Mouse (Mus musculus): Measurements from ENCODE around the gene Lysmd1. TPM values are rescaled to one million over a fixed set of nuclear protein-coding genes. Genes with fewer than 3 reads are reported as not detected.
"Not testable (repeated sequence)": the region's sequence is repeated elsewhere in the genome, so short reads cannot be mapped to it uniquely, and the experiment has no call there.

Gene Lysmd1
- total RNA-seq (2021): 1 to 10 TPM; 9.2 to 9.8 TPM
- long read RNA-seq, experiment 1, transcript Lysmd1-201 (3 exons, 2,394 nt): major isoform, 9 of 16 reads
- long read RNA-seq, experiment 1, partial matches to known transcripts: 7 of 16 reads
- long read RNA-seq, experiment 1, other reads (novel, unspliced or antisense): 0 of 16 reads
- long read RNA-seq, experiment 2, transcript Lysmd1-201 (3 exons, 2,394 nt): major isoform, 6 of 7 reads
- long read RNA-seq, experiment 2, partial matches to known transcripts: 0 of 7 reads
- long read RNA-seq, experiment 2, other reads (novel, unspliced or antisense): 1 of 7 reads

DNA sequence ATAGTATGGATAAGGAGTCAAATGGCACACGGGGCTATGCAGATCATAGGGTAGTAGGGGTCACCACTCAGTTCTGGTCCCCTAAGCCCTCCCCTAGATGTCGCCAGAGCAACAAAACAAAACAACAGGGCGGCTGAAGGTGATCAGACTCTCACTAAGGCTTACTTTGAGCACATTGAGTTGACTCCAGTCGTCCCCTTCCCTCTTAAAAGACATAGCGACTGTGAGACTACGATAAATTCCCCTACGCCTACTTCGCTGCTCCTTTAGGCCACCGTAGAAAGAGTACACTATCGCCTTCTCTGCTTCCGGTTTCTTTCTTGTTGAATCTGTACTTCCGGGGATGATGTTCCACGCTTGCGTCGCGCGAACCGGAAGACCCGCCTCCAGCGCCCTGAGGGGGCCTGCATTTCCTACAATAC, at the start of gene Lysmd1, which contains the start of gene Scnm1:
Lysmd1 (plus strand) TSS at position 409 of the 422 bp plus-strand sequence.
Scnm1 (minus strand) TSS at position 332 of the 422 bp plus-strand sequence.
- peak; percentile 91 for DNase-seq

DNA sequence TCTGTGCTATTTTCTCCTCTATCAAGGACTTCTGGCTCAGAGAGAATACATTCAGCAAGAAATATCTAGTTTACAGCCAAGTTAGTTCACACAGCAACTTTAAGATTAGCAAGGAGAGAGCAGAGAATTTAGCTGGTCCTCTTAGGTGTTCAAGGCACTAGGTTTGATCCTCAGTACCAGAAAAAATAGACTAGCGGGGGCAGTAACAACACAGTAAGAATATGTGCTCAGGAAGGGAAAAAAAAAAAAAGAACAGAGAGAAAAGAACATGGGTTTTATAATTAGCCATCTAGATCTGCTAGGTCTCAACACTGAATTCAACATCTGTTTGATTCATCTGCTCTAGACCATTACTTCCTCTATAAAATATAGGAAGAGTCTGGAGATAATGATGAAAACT, 45.8 kb upstream of the Lysmd1 start:
- no peak for DNase-seq

DNA sequence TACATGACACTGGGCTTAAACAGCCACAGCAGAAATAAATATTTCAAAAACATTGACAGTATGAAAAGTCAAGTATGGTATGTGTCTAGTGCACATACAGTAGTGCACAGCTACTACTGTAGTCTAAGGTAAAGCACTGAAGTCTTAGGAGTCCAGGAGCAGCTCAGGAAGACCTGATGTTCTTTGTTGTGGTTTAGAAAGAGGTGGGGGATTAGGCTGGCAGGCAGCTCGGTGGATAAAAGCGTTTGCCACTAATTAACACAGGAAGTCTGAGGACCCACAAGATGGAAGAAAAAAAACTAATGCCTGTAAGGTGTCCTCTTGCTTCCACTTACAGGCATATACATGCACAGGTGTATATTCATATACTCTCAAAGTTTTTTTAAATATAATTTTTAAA, 33.0 kb upstream of the Lysmd1 start:
- DNase-seq: no peak

DNA sequence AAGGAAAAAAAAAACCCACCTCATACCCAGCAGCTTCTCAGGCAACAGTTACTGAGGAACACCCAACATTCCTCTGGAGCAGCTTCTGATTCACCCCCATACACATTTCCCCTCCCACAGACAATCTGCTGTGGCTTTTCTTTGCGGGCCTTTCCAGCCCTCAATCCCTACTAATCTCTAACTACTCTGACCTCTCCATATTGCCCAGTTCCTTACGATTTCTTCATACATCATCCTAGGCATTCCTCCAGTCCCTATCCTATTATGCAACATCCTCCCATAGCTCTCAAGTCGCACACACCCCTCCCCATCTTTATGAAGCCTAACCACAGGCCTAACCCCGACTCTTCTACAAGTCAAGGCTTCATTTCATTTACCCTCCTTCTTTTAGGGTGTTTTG, 28.8 kb upstream of the Lysmd1 start:
- no peak for DNase-seq

DNA sequence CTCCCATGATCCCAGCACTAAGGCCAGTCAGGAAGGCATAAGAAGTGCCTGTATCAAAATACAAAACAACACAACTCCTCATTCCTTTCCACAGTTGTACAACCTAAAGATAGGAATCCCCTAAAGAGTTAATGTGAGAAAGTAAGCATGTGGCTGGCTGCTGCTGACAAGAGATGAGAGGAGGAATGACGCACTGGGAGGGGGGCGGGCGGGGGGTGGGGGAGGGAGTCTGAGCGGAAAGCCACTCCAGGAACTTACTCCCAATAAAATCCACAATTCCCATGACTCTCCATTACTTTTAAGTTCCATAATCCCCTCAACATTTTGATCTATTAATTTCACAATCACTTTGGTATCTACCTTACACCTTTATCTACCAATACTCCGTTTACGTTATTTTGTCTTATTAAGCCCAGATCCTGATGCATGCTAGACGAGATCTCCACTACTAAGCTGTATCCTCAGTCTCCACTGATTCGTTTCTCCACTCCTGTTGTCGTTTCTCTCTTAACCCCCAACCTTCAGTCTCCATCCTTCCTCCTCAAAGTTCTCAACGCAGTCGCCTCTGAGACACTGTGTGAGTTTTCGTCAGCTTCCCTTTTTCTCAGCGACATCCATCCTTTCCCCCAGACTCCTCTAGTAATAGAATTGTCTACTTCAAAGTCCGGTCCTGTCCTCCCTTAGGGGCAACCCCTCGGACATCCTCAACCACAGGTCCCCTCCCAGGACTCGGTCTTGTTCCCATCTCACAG, 28.1 kb upstream of the Lysmd1 start:
- no peak for DNase-seq

DNA sequence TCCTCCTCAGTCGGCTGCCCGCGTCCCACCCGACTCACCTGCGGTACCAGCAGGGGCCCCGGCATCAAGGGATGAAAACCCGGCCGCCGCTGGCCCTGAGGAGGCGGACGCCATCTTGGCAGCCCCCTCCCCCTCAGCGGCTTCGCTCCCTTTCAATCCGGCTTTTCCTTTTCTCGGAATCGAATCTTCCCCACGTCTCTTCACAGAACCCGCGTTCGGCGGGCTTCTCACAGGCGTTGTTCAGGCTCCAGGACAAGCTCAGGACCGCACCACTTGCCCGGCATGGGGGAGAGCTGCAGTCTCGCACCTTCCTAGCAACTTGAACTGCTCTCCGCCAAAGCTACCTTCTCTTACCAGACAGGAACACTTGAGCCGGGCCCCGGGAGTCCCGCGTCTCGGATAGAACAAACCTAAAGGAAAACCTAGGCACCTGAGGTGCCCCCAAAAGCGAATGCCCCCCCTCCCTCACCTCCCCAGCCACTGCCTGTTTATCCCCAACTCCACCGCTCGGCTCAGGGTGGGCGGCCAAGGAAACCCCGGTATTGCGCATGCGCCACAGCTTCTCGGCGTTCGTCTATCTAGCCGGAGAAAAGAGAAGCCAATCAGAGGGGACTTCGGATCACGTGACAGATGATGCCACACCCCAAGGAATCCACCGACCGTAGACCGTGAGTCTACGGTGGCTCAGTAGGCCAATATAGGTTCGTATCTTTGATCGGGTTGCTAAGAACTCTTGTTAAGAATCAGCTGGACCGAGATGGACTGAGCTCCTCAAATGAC, 27.4 kb upstream of the Lysmd1 start, which contains the start of gene Pip5k1a:
Pip5k1a (minus strand) TSS at position 593 of the 780 bp plus-strand sequence.
- DNase-seq: peak; percentile 96

DNA sequence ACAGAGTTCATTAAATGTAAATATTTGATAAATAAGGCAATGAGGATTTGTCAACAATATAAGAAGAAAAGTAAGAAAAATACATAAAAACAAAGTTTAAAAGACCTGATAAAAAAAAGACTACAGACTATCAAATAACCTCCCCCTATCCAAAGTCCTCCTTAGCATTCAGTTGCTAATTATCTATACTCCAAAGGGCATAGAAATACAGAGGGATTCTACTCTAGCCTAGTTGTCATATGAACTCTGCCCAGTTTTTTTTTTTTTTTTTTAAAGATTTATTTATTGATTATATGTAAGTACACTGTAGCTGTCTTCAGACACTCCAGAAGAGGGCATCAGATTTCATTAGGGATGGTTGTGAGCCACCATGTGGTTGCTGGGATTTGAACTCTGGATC, 26.6 kb upstream of the Lysmd1 start:
- not testable (repeated sequence) for DNase-seq

DNA sequence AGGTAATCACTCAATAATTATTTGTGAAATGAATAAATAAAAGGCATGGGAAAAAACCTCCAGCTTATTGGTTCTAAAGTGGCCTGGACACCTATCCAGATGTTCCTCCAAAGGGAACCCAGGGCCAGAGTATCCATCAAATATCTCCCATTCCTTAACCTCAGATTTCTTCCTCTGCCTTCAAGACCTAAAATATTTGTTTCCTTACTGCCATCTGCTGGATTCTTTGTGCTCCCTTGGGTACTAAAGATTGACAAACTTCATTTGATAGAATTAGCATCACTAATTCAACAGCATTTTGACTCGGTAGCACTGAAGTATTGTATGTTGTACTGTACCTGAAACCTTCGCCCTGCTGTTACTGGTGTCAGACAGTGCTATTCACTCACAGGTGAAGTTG, 26.0 kb upstream of the Lysmd1 start:
- no peak for DNase-seq

DNA sequence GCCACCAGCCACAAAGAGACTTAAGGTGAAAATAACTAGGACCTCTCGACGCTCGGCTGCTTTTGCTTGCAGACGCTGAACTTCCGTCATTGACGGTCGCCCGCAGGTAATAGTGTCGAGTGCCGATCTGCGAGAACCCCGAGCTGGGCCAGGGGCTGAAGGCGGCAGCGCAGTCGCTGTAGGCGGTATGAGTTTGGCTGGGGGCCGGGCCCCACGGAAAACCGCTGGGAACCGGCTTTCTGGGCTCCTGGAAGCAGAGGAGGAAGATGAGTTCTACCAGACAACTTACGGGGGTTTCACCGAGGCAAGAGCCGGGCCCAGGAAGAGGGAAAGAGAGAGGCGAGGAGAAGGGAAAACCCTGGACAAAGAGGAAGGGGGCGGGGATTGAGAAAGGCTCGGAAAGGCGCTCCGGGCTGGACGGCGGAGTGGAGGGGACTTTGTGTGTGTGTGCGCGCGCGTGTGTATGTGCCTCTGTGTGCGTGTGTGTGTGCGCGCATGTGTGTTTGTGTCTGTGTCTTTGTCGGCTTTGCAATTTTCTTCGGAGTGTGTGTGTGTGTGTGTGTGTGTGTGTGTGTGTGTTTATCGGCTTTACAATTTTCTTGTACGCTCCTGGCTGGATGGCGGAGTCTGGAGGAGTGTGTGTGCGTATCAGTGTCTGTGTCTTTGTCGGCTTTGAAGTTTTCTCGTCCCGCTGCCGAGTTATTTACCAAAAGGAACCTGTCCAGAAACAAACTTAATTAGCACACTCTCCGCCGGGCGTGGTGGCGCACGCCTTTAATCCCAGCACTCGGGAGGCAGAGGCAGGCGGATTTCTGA, 22.8 kb upstream of the Lysmd1 start, which contains the start of gene Vps72:
Vps72 (plus strand) TSS at position 112 of the 816 bp plus-strand sequence.
- DNase-seq: peak; percentile 91

DNA sequence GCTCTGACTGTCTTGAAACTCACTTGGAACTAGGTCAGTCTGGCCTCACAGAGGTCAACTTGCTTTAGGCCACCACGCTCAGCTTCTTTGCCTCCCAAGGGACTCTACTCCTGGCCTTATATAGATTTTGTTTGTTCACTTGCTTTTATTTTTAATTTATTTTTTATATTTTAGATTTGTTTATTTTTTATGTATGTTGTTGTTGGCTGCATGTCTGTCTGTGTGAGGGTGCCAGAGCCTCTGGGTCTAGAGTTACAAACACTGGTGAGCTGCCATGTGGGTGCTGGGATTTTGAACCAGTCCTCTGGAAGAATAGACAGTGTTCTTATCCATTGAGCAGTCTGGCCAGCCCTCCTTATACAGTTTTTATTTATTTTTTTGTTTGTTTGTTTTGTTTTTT, 21.1 kb upstream of the Lysmd1 start:
- no peak for DNase-seq

DNA sequence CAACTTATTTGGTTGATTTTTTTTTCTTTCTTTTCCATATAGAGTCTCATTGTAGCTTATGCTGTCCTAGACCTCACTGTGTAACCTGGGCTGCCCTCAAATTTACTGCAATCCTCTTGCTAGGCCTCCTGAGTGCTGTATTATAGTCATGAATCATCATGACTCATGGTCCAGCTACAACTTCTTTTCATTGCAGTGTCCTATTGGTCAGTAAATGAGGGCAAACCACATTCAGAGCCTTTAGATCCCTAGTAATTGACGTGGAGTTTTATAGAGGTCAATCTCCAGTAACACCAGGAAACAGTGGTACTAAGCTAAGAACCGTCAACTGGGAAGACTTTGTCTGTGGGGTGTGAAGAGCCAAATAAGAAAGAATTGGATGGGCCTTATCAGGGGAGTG, 16.1 kb upstream of the Lysmd1 start:
- no peak for DNase-seq

DNA sequence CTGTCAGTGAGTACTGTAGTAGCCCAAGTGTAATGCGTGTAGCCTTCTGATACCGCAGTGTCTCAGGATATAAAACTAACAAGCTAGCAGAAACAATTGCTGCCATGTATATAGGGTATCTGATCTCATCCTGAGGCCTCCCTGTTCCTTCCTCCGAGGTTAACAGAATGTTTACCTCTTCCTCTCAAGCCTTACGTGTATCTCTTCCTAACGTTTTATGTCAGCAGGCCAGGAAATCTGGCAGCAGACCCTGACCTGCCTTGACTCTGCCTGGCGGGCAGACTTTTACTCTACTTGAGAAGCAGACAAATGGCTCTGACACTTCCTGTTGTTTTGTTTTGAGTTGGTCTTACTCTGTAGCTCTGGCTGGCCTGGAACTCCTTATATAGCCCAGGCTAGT, 12.3 kb upstream of the Lysmd1 start:
- no peak for DNase-seq

DNA sequence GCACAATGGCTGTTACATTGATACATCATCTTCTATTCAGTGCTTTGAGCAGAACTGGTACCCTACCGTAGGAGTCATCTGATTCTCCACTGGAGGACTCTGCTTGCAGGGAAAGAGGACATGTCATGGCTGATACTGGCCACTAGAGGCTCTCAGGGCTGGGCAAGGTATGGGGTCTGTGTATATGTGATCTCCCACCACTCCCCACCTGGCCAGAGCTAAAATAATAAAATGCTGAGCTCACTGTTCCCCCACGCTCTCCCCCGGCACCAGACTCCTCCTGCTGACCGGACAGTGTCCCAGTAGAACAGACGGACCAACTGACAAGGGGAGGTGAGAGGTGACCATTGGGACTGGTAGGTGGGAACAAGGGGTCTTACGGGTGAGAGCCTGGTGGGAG, 9.6 kb upstream of the Lysmd1 start, which contains the start of gene Tmod4:
Tmod4 (plus strand) TSS at position 231 of the 400 bp plus-strand sequence.
- no peak for DNase-seq

DNA sequence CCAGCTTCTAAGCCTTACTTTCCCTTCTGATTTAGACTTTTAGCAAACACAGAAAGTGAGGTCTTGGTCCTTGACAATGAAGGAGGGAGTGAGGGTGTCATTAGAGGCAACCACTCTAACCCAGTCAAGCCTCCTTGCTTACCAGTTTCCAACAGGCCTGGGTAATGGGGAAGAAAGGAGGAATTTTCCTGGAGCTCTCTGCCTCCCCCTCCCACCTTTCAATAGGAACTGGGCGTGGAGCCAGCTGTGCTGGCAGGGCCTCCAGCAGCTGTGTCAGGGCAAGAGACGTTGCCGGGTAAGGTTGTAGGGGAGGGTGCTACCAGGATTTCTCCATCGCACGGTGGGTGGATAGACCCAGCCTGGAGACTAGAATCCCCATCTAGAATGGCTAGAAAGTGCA, 8.9 kb upstream of the Lysmd1 start:
- DNase-seq: peak; percentile 82

DNA sequence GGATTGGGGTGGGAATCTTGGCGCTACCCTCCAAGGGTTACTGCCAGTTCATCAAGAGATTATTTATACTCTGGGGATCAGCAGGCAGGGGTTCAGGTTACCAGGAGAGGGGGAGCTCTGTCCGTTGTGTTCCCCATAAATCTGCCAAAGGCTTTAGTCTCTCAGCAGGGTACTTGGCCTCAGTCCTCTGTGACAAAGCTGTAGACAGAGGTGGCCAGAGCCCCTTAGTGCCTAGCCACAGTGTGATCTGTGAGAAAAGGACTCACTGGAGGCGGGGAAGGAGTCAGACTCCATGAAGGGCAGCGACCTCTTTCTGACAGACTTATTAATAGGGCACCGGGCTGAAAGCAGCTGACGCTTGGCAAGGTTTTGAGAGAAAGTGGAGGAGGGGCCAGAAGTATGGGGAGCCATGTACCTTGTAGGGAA, 4.6 kb upstream of the Lysmd1 start:
- DNase-seq: no peak

DNA sequence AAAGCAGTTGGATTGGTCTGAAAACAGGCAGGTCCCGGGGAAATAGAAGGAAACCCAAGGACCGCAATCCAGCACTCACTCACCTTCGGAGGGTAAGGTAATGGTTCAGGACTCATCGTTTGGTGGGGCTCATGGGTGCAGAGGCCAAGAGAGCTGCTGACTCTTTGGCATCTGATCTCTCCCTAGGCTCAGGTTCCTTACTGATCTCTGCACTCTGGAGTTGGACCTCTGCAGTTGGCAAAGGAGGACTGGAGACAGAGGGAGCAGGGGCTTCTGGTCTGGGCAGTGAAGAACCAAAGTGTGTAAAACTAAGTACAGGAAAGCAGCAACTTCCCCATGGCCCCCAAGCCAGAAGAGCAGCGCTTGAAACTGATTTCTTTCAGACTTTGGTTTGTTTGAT, 3.8 kb upstream of the Lysmd1 start:
- DNase-seq: no peak

DNA sequence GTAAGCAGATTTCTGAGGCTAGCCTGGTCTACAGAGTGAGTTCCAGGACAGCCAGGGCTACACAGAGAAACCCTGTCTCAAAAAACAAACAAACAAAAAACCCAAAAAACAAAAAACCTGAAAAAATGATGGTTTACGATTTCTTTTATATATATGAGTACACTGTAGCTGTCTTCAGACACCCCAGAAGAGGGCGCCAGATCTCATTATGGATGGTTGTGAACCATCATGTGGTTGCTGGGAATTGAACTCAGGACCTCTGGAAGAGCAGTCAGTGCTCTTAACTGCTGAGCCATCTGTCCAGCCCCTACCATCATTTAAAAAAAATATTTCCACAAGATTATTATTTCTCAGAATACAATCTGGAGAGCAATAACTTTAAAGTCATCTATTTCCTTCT, 1.5 kb upstream of the Lysmd1 start:
- not testable (repeated sequence) for DNase-seq

DNA sequence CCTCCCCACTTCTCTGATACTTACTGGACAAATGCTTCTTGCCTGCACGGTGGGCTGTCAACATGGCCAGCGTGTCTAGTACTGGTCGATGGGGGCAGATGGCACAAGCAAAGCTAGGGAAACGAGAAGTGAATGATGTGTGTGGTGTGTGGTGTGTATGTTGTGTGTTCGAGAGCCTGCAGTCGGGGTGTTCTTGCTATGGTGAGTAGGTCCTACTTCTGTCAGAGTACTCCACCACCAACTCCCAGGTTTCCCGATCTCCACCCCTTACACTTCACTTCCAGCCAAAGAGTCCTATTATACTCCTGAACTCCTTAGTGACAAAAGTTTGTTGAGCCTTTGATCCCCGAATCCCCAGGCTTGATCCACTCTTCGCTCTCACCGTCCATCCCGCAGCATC, 712 bp upstream of the Lysmd1 start:
- no peak for DNase-seq

DNA sequence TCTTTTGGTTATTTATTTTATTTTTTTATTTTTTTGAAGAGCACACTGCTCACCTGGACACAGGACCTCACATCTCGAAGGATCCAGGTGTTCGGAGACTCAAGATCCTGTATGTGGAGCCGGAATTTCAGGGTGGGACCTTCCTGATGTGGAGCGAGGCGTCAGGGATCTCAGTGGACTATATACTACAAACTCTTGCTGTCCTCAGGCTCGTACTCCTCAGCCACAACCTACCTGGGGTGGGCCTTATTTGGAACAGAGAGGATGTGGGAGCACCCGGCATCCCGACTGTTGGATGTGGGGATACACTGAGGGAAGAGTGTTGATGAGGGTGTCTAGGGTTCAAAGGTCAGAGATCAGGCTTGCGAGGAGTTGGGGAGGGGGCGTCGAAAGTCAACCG, 245 bp downstream of the Lysmd1 start:
- not testable (repeated sequence) for DNase-seq

DNA sequence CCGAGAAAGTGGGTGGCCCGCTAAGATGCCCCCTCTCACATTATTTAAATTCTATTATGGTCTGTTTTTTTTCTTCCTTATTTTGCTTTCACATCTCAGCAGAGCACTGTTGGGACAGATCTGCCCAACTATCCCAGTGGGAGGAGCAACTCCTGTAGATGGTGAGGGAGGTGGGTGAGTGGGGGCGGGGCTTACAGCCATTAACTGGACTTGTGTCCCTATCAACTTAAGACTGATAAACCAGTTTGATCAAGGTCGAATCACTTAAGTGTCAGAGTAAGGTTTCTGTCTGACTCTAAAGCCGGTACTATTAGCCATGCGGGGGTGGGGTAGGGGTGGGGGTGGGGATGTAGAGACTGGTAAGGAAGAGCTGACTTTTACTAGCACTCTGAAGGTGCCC, 1.1 kb downstream of the Lysmd1 start:
- peak; percentile 66 for DNase-seq

DNA sequence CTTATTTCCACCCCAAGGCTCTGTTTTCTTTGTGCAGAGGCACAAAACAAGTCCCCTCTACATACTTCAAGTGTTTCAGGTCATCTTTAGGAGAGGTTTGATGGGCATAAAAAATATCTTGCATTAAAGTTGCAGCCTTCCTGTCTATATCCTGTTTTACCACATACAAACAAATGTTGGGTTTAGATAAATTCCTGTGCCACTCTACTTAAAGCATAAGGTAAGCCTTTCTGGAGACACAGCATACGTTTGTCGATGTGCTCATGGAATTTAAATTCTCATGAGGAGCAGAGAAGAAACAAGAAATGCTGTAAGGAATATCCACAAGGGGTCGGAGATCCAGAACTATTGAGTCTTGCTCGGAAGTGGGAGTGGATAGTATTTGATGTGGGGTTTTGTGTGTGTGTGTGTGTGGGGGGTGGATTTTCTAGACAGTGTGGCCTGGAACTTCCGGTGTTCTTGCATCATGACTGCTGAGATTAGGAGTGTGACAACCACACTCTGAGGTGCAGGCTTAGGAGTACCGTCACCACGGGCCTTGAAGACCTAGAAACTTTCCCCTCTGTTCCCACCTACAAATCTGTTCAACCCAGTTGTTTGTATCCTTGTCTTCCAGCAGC, 1.7 kb downstream of the Lysmd1 start:
- DNase-seq: no peak
